Mouse (Mus musculus): ENCODE measurements at regions not wholly inside any gene's neighbourhood (a gene's known extent, or its start where the extent isn't known, plus 50 kb on each side); places are given as distances from the start of the nearest gene placed in this dataset.

DNA sequence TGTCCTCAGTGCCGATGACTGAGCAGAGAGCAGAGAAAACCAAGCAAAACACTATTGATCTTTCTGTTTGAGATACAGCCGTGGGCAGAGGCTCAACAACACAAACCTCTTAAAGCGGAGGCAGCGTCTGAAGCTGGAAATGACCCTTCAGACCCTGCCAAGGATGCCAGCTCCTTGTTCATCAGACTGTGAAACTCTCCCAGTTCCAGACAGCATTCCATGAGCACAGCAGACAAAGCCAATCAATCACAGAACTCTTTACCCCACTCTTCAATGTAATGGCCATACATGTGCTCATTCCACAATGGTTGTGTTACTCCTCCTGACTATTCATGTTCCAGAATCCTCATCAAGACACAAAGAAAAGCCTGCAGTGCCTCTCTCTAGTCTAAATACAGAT is 73.5 kb downstream of the Tmem114 start:
- no peak overlapping the region for H3K27ac ChIP-seq
- intact Hi-C loops (cut with DNase I), result no loop called here
- no peak for DNase-seq
- TF ChIP-seq CTCF (IDR thresholded peaks at IDR 0.05), result no peak
- no peak overlapping the region for H3K4me3 ChIP-seq

DNA sequence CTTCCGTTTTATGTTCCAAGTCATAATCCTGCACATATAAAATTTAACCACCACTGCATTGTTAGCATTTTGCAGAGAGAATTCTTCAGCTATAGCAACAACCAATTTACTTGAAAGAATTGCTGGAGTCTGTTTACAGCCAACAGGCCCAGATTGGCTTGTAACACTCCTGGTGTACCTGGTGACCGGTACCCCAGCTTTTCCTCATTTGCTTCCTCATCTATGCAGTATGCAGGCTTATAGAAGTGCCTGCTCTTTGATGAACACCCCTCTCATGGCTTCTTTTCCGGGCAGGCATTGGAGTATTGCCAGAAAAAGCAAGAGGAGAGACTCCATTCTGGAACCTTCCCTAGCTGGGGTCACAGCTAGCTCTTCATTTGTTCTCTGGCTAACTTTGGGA is 75.8 kb downstream of the Tmem114 start:
- Histone ChIP-seq H3K27ac (no peak overlapping the region), H3K4me3 (no peak overlapping the region)
- intact Hi-C loops (cut with DNase I), result no loop called here
- DNase-seq, result no peak
- no peak for TF ChIP-seq CTCF (IDR thresholded peaks at IDR 0.05)

DNA sequence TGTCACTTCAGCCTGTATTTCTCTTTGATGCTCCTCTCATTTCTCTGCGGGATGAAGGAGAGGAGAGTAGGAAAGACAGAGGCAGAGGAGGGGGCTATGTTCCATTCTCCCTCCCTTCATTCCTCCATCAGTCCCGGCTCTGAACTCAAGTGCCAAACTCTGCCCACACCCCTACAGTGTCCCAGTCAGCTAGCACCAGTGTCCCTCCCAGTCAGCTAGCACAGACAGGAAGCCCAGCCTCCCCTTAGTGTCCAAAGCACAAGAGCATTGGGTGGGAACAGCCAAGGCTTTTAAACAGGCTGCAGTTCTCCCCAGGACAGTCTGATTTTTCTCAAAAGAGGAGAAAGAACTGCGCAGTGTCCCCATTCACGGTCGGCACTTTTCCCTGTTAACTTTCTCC is 76.3 kb downstream of the Tmem114 start:
- no peak overlapping the region for H3K4me3 ChIP-seq
- TF ChIP-seq CTCF (IDR thresholded peaks at IDR 0.05), result no peak
- intact Hi-C loops (cut with DNase I), result no loop called here
- H3K27ac ChIP-seq, result no peak overlapping the region
- DNase-seq, result no peak

DNA sequence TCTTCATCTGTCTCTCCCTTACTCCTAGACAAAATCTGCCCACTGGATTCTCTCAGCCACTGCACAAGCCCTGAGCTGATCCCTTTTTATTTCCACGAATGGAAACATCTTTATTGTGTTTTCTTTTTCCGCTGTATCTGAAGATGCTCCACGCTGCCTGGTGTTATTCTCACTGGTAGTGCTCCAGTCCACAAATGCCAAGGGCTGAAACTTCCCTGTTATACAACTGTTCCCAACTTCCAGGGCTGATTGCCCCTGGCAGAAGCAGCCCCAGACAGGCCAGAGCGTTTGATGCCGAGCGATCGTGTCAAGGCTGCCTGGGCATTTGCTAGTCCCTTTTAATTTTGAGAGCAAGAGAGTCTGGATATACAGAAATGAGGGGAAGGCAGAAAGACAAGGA is 79.7 kb downstream of the Tmem114 start:
- intact Hi-C loops (cut with DNase I), result no loop called here

DNA sequence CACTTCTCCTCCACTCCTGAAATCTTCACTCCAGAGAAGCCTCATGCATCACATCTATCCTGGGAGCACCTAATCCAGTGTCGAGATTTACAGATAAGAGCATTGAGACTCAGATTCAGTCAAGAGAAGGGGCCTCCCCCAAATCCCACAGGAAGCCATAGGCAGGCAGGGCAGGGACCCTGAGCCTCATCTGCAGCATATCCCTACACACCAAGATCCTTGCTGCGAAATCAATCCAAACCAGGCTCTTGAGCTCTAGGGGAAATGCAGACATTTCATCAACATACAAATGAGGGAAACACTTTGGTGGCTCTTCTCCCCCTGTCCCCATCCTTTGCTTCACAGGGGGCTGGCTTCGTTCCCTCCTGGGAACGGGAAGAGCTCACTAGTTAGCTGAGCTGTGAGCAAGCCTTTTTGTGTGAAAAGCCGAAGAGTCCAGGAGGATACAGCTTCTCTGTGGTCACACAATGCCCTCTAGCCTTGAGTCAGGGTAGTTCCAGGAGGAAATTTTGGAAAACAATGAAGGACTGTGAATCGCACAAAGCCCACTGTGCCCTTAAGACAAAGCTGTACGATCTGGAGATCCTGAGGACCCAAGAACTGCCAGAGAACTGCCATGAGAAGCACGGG is 91.7 kb downstream of the Tmem114 start:
- intact Hi-C loops (cut with DNase I), result loop anchor here (10.0 kb wide), 1 partner anchor 958 kb away; no protein-coding TSS in a partner anchor
- Histone ChIP-seq H3K27ac (no peak overlapping the region), H3K4me3 (no peak overlapping the region)
- peak; percentile 24 for DNase-seq
- peak; percentile 52 for TF ChIP-seq CTCF (IDR thresholded peaks at IDR 0.05)

More for the DNA sequence above, 79.7 kb downstream of the Tmem114 start:
- H3K27ac ChIP-seq, result no peak overlapping the region
- no peak overlapping the region for H3K4me3 ChIP-seq
- no peak for DNase-seq
- no peak for TF ChIP-seq CTCF (IDR thresholded peaks at IDR 0.05)

DNA sequence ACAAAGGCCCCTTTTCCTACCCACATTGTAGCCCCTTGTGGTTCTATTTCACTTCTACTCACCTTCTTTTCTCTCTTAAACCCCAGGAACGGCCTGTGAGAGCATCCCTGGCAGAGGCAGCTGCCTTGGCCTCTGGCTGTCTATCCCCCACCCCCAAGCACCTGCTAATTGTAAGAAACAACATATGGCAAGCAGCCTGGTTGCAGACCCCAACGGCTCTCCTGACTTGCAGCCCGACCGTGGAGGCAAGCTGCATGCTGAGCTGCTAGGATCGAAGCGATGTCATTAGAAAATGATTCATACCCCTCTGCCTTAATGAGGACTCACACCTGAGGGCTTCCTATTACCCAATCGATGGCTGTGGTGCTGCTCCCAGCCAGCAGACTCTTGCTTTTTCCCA is 112.9 kb downstream of the Tmem114 start:
- Histone ChIP-seq H3K4me3 (no peak overlapping the region), H3K27ac (no peak overlapping the region)
- TF ChIP-seq CTCF (IDR thresholded peaks at IDR 0.05), result no peak
- intact Hi-C loops (cut with DNase I), result no loop called here
- no peak for DNase-seq

DNA sequence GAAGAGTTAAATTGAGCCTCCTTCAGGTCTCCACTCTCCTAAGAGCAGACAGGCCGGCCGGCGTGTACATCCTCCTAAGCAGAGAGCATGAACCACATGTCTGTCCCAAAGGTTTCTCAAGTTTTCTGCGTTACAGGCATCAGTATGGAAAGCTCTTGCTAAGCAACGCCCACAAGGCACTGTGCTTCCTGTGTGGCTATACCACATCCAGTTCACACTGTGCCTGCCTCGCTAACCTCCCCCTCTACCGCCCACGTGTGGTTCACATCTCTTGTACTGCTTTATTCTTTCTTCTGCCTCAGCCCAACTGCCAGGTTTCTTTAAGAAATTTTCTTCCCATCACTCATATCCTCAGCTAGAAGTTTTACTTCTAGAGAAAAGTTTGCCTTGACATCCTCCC is 118.5 kb downstream of the Tmem114 start:
- H3K4me3 ChIP-seq, result no peak overlapping the region
- intact Hi-C loops (cut with DNase I), result no loop called here
- H3K27ac ChIP-seq, result no peak overlapping the region
- no peak for DNase-seq
- TF ChIP-seq CTCF (IDR thresholded peaks at IDR 0.05), result no peak
